ENCODE assay signal across 15 mouse cellular contexts in the genomic region with DNA sequence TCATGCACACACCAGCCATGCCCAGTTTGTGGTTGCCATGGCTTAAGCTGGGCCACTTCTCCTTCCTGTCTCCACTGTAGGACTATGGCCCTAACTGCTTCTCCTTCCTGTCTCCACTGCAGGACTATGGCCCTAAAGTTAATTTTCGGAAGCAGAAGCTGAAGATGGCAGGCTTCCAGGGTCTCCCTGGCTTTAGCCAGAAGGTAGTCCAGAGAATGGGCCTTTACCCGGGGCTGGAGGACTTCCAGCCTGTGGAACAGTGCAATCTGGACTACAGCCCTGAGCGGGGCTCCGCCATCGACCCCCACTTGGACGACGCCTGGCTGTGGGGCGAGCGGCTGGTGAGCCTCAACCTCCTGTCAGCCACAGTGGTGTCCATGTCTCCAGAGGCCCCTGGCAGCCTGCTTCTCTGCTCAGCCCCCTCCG. TPM values are rescaled to one million over a fixed set of nuclear protein-coding genes. Genes with fewer than 3 reads are reported as not detected.
A peak's percentile ranks its signal among the peaks of the same experiment; 100 is the strongest.
DNase-seq lines count a peak whose midpoint lies in the region; ATAC-seq and TF ChIP-seq lines count a peak whose summit lies in the region.
"Had no signal": no experiment of that assay in that cellular context is flagged by ENCODE, and none has a peak within 500 bp of the region (broad histone marks: within the 10 kb centered on the region; RNA-seq: fewer than 3 reads in every experiment).

No protein-coding gene starts in this region.

- H3K4me3 ChIP-seq in E14TG2a.4 (replicated peaks; ENCODE audit: low read length): peak overlapping the region; percentile 53; the same call in 1 of the 2 replicates
- H3K4me3 ChIP-seq in thymus, adult 2 months (ENCODE audit: control insufficient read depth, insufficient read depth, low read length): no peak overlapping the region
- H3K4me3 ChIP-seq: erythroblast, embryonic 14.5 days; hindbrain, embryonic 10.5 days; kidney, embryonic 15.5 days; lung, embryonic 15.5 days; midbrain, embryonic 15.5 days; neural tube, embryonic 15.5 days had no signal

- H3K36me3 ChIP-seq in E14TG2a.4 (ENCODE audit: insufficient read depth, low read length): peaks cover 42% of the 10 kb centered on the region
- H3K36me3 ChIP-seq in thymus, adult 2 months (ENCODE audit: control insufficient read depth, insufficient read depth, low read length): peaks cover 22% of the 10 kb centered on the region

- ATAC-seq in common myeloid progenitor, adult 5-6 weeks (replicated peaks; ENCODE audit: low read depth, poor library complexity, severe bottlenecking): peak; percentile 43
- ATAC-seq in erythroid progenitor cell, adult 5-6 weeks (replicated peaks; ENCODE audit: low FRiP score, poor library complexity, severe bottlenecking): no peak
- ATAC-seq: midbrain, embryonic 15.5 days had no signal

- no peak for TF ChIP-seq POLR2A in thymus, adult 2 months (IDR thresholded peaks at IDR 0.05; ENCODE audit: control insufficient read depth, extremely low read depth, insufficient read depth, low read length, poor library complexity)

- no peaks in the 10 kb centered on the region for H3K27me3 ChIP-seq in E14TG2a.4 (ENCODE audit: insufficient read depth, low read length)
- no peaks in the 10 kb centered on the region for H3K27me3 ChIP-seq in thymus, adult 2 months (ENCODE audit: control insufficient read depth, insufficient read depth, low read length)
- H3K27me3 ChIP-seq: kidney, embryonic 15.5 days; lung, embryonic 15.5 days; midbrain, embryonic 15.5 days; neural tube, embryonic 15.5 days had no signal

- DNase-seq in layer of hippocampus, postnatal 10 days (ENCODE audit: low spot score in 2 of 2): peak; percentile 47 to 57
- no peak for DNase-seq in layer of hippocampus, adult 8-10 months (ENCODE audit: low spot score in 2 of 2)
- peak; percentile 35 for DNase-seq in MN1 (ENCODE audit: low spot score)
- no peak for DNase-seq in thymus, adult 2 months
- DNase-seq: adrenal gland, postnatal 36 days; embryo, embryonic 11 days had no signal

- H3K9me3 ChIP-seq in E14TG2a.4 (ENCODE audit: low read length): peaks cover 9% of the 10 kb centered on the region; the same call in 1 of the 2 replicates
- H3K9me3 ChIP-seq: kidney, embryonic 15.5 days; lung, embryonic 15.5 days; midbrain, embryonic 15.5 days; neural tube, embryonic 15.5 days had no signal

- TF ChIP-seq CTCF in E14TG2a.4 (conservative IDR thresholded peaks at IDR 0.05; ENCODE audit: low read length): no peak
- no peak for TF ChIP-seq CTCF in thymus, adult 2 months (IDR thresholded peaks at IDR 0.05; ENCODE audit: borderline replicate concordance, control insufficient read depth, extremely low read depth, insufficient read depth, low read length, poor library complexity)

- H3K27ac ChIP-seq in thymus, adult 2 months (ENCODE audit: control insufficient read depth, insufficient read depth, low read length): no peak overlapping the region
- H3K27ac ChIP-seq: hindbrain, embryonic 10.5 days; kidney, embryonic 15.5 days; lung, embryonic 15.5 days; midbrain, embryonic 15.5 days; neural tube, embryonic 15.5 days had no signal

- peaks cover 41% of the 10 kb centered on the region for H3K4me1 ChIP-seq in E14TG2a.4 (replicated peaks; ENCODE audit: low read depth, low read length)
- peaks cover 21% of the 10 kb centered on the region for H3K4me1 ChIP-seq in thymus, adult 2 months (replicated peaks; ENCODE audit: control insufficient read depth, insufficient read depth, low read length)

- 93% methylated on average over 10 of the region's 10 CpGs for WGBS in thymus, adult 2 months

RNA-seq across cellular contexts. Expression of gene Alkbh4, which starts 4.1 kb away (rescaled TPM):
- 10 to 100 TPM; 10.0 to 10.7 TPM for total RNA-seq in layer of hippocampus, postnatal 10 days (2021)
- 10 to 100 TPM in 1 of 4 experiments, 1 to 10 TPM in 3; 8.7 to 10.8 (median 9.6) TPM for total RNA-seq in layer of hippocampus, adult 8-10 months (2022)
- total RNA-seq in common myeloid progenitor, adult 5-6 weeks (2017): 11.8 and 14.3 TPM in 2 replicates
- total RNA-seq in erythroid progenitor cell, adult 5-6 weeks (2015; ENCODE audit: low replicate concordance): 18.0 and 22.6 TPM in 2 replicates
- total RNA-seq in erythroid progenitor cell, adult 5-6 weeks (2017; ENCODE audit: low replicate concordance): 10.3 and 13.4 TPM in 2 replicates
- 54.2 and 55.2 TPM in 2 replicates for polyA plus RNA-seq in thymus, adult 2 months (2012; rRNA removed)

RNA-seq across cellular contexts. Expression of gene Lrwd1, which starts 4.2 kb away (rescaled TPM):
- total RNA-seq in layer of hippocampus, postnatal 10 days (2021): 10 to 100 TPM; 15.9 to 16.5 TPM
- total RNA-seq in layer of hippocampus, adult 8-10 months (2022): 10 to 100 TPM; 12.4 to 17.7 (median 16.1) TPM
- 48.9 and 57.0 TPM in 2 replicates for total RNA-seq in common myeloid progenitor, adult 5-6 weeks (2017)
- total RNA-seq in erythroid progenitor cell, adult 5-6 weeks (2015; ENCODE audit: low replicate concordance): 24.1 and 31.9 TPM in 2 replicates
- total RNA-seq in erythroid progenitor cell, adult 5-6 weeks (2017; ENCODE audit: low replicate concordance): 42.2 and 51.7 TPM in 2 replicates
- polyA plus RNA-seq in thymus, adult 2 months (2012; rRNA removed): 136 and 138 TPM in 2 replicates

RNA-seq across cellular contexts. Expression of gene Polr2j, which starts 23.6 kb away (rescaled TPM):
- 10 to 100 TPM; 63.5 to 92.7 TPM for total RNA-seq in layer of hippocampus, postnatal 10 days (2021)
- total RNA-seq in layer of hippocampus, adult 8-10 months (2022): 10 to 100 TPM; 63.7 to 80.3 (median 70.5) TPM
- 158 and 163 TPM in 2 replicates for total RNA-seq in common myeloid progenitor, adult 5-6 weeks (2017)
- total RNA-seq in erythroid progenitor cell, adult 5-6 weeks (2015; ENCODE audit: low replicate concordance): 34.4 and 43.2 TPM in 2 replicates
- total RNA-seq in erythroid progenitor cell, adult 5-6 weeks (2017; ENCODE audit: low replicate concordance): 32.5 and 45.4 TPM in 2 replicates
- polyA plus RNA-seq in thymus, adult 2 months (2012; rRNA removed): 81.9 and 89.4 TPM in 2 replicates

RNA-seq across cellular contexts. Expression of gene Orai2, which starts 30.4 kb away (rescaled TPM):
- 10 to 100 TPM; 80.6 to 98.3 TPM for total RNA-seq in layer of hippocampus, postnatal 10 days (2021)
- 100 to 1,000 TPM; 106 to 122 (median 118) TPM for total RNA-seq in layer of hippocampus, adult 8-10 months (2022)
- total RNA-seq in common myeloid progenitor, adult 5-6 weeks (2017): 26.4 and 33.7 TPM in 2 replicates
- total RNA-seq in erythroid progenitor cell, adult 5-6 weeks (2015; ENCODE audit: low replicate concordance): 7.5 and 7.6 TPM in 2 replicates
- 2.9 and 5.8 TPM in 2 replicates for total RNA-seq in erythroid progenitor cell, adult 5-6 weeks (2017; ENCODE audit: low replicate concordance)
- 276 and 292 TPM in 2 replicates for polyA plus RNA-seq in thymus, adult 2 months (2012; rRNA removed)

RNA-seq across cellular contexts. Expression of gene Rasa4, which starts 56.4 kb away (rescaled TPM):
- total RNA-seq in layer of hippocampus, postnatal 10 days (2021): 1 to 10 TPM; 4.3 to 8.5 TPM
- total RNA-seq in layer of hippocampus, adult 8-10 months (2022): 10 to 100 TPM in 1 of 4 experiments, 1 to 10 TPM in 3; 3.9 to 11.5 (median 7.7) TPM
- 23.9 and 35.9 TPM in 2 replicates for total RNA-seq in common myeloid progenitor, adult 5-6 weeks (2017)
- total RNA-seq in erythroid progenitor cell, adult 5-6 weeks (2015; ENCODE audit: low replicate concordance): 2.5 and 10.5 TPM in 2 replicates
- total RNA-seq in erythroid progenitor cell, adult 5-6 weeks (2017; ENCODE audit: low replicate concordance): 0.83 and 2.8 TPM in 2 replicates
- 30.9 and 37.5 TPM in 2 replicates for polyA plus RNA-seq in thymus, adult 2 months (2012; rRNA removed)

Comparison
In these comparisons a context has a peak if more than half of its experiments do, and no peak if none do; other contexts are left out.
1. DNase-seq: peak in layer of hippocampus, postnatal 10 days (2 of 2) and MN1 (single experiment); none in layer of hippocampus, adult 8-10 months (0 of 2) and thymus, adult 2 months (single experiment).